Mouse (Mus musculus) monocyte, adult 5-6 weeks (primary cell): ENCODE data around the gene Htr5a. TPM values are rescaled to one million over a fixed set of nuclear protein-coding genes. Genes with fewer than 3 reads are reported as not detected.
A peak's percentile ranks its signal among the peaks of the same experiment; 100 is the strongest.

ENCODE experiments used
- ATAC-seq: fragments of 153-309, 156-312 bp; replicated peaks from 2 replicates; pipeline ENCODE4 v1.8.0; 2017; ENCODE audit warnings: mild to moderate bottlenecking; ENCODE audit not compliant: low TSS enrichment, insufficient number of reproducible peaks, severe bottlenecking, poor library complexity, low FRiP score
- total RNA-seq: library from RNA; stranded (forward); fragments of 200-1000, 200-491, 200-594 nt; gene quantifications from 3 replicates; pipeline ENCODE4 v1.2.3, GENCODE M21; 2017

Gene Htr5a
- total RNA-seq, result not detected in 3 replicates

GRCm38 (mm10) chr5:27841701-27842295 is at the start of gene Htr5a:
Gene Htr5a, plus strand, starts transcription at chr5:27842149.
- no peak for ATAC-seq

- 0 out of 2 replicates have a peak, but pooled peaks have one; percentile 0 for ATAC-seq
These were observed 49.8 kb upstream of the Htr5a start for GRCm38 (mm10) chr5:27792173-27792470.

DNA sequence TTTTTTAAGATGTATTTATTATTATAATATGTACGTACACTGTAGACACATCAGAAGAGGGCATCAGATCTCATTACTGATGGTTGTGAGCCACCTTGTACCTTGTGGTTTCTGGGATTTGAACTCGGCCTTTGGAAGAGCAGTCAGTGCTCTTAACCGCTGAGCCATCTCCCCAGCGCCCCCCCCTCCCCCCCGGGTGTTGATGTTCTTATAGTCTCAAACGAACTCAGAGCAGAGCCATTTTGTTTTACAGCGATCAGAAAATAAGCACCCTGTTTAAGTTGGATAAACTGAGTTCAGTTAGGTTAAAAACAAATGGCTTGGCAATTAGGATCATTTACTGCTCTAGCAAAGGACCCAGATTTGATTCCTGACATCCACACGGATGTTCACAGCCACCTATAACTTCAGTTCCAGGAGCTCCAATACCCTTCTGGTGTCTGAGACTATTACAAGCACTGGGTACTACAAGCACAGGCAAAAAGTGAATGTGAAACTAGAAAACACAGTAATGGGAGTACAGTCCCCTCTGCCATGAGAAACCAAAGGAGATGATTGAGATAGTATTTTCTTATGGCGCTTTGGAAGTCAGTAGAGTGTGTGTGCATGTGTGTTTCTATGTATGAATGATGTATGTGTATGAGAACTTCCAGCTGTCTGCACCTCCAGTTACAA is 49.3 kb upstream of the Htr5a start:
- ATAC-seq, result no peak

DNA sequence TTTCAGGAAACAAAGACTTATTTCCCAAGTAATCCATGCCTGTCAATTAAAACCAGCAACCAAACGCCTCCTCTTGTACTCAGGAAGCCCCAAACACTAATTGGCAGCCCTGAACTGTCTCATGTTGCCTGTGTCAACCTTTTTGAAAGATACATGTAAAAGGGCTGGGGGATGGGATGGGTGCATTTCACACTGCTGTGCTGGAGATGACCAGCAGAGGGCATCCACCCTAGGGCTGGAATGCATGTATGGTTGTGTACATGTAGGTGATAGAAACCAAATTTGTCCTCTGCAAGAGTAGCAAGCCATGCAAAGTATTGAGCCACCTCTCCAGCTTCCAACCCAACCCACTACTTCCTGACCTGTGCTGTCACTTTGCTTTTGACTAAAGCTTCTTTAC is 48.0 kb upstream of the Htr5a start:
- peak; percentile 45; the same call in 1 of the 2 replicates for ATAC-seq

GRCm38 (mm10) chr5:27814282-27814681 is 27.7 kb upstream of the Htr5a start:
- ATAC-seq, result no peak

GRCm38 (mm10) chr5:27818840-27819672 is 22.9 kb upstream of the Htr5a start:
- no peak for ATAC-seq

GRCm38 (mm10) chr5:27821161-27821560 is 20.8 kb upstream of the Htr5a start:
- ATAC-seq, result no peak

DNA sequence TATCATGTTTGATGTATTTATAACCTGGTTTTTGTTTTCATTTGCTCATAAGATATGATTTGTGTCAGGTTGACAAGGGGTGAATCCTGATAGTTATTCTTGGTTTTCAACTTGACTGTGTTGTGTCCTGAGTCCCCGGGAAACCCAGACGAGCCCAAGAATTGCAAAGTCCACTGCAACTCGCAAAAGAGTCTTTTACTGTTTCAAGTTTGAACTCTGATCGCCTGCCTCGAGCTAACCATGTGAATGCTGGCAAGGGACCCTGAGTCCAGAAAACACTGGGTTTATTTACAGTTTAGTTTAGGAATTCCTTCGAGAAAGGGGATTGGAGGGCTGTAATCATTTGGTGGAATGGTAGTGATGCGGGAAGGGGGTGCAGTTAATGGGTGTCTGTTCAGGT is 14.0 kb upstream of the Htr5a start:
- no peak for ATAC-seq

- no peak for ATAC-seq
These were observed 6.9 kb upstream of the Htr5a start for GRCm38 (mm10) chr5:27835096-27835495.

- ATAC-seq, result no peak
These were observed 3.9 kb upstream of the Htr5a start for GRCm38 (mm10) chr5:27838061-27838460.

DNA sequence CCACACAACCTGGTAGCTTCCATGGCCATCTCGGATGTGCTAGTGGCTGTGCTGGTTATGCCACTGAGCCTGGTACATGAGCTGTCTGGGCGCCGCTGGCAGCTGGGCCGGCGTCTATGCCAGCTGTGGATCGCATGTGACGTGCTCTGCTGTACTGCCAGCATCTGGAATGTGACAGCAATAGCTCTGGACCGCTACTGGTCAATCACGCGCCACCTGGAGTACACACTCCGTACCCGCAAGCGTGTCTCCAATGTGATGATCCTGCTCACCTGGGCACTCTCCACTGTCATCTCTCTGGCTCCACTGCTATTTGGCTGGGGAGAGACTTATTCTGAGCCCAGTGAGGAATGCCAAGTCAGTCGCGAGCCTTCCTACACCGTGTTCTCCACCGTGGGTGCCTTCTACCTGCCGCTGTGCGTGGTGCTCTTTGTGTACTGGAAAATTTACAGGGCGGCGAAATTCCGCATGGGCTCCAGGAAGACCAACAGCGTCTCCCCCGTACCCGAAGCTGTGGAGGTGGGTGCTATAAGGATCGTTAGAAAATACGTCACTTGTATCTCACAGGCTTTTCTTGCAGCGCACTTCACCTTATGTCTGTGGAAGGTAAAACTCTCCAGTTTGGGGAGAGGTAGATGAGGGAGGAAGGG is 847 bp downstream of the Htr5a start:
- no peak for ATAC-seq

GRCm38 (mm10) chr5:27846979-27847378 is 5.0 kb downstream of the Htr5a start:
- ATAC-seq, result no peak

DNA sequence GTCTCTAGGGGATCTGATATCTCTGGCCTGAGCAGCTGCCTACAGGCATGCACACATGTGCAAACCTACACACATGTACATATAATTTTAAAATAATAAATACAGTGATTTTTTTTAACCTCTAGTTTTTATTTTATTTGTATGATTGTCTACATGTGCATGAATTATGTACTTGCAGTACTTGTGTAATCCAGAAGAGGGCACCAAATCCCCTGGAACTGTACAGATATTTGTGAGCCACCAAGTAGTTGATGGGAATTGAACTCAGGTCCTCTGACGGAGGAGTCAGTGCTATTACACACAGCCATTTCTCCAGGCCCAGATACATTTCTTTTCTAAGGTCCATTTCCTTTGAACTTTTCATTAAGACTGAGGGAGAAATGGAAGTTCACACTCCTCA is 12.3 kb downstream of the Htr5a start:
- no peak for ATAC-seq

GRCm38 (mm10) chr5:27855726-27856125 is 13.8 kb downstream of the Htr5a start:
- ATAC-seq, result no peak

- ATAC-seq, result no peak
These were observed 31.5 kb downstream of the Htr5a start for GRCm38 (mm10) chr5:27873240-27874082.

DNA sequence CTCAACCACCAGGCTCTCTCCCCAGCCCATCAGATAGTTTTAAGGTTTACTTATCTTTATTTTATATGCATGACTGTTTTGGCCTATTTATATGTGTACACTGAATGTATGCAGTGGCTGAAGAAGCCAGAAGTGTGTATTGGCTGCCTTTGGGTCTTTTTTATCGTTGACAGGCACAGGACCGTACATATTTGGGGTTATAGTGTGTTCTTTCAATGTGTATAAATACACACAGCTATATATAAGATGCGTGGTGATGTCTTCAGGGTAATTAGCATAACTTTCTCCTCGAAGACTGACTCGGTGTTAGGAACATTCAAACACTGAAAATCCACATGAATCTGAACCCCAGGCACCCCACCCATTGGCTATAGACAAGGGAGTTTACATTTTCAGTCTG is 32.3 kb downstream of the Htr5a start:
- ATAC-seq, result no peak

DNA sequence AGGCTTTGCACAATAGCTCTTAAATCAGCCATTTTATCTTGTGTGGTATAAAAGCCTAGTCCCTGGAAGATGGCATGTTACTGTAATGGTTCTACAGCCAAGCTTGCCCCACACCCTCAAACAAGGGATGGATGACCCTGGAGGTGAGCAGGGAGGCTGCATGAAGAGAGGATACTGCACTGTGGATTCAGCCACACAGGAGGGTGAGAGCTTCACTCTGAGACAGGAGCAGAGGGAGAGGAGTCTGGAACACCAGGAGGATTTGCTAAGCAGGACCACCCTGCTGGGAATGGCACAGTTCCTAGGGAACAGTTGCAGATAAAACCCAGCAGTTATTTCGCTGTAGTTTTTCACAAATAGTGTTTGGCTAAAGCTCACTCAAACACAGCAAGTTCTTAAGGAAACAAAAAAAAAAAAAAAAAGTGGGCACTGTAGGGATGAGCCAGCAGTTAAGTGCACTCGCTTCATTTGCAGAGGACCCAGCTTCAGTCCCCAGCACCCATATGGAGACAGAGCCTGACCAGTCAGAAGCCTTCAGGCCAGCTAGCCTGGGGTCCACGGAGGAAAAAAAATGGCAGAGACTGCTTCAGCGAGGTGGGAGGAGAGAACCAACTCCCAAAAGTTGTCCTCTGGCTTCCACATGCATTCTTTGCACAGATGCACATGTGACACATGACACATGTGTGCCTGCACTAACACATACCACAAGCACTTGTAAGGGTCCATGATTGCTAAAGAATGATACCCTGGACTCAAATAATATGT is 33.6 kb downstream of the Htr5a start:
- no peak for ATAC-seq

DNA sequence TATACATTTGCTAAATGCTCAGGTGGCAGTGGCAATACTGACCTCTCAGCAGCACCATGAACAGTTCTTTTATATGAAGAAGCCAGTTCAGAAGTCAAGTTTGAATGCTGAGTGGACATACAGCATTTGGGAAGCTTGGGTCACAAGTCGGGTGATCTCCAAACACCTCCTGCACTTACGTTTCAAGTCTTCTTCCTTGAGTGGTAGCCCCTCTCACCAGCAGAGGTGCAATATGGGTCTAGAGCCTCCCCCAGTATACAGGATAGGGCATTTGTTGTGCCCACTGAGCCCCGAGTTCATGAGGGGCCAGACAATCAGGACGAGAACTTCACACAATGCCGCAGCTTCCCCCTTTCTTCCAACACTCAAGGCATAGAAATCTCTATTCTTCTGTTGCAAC is 36.4 kb downstream of the Htr5a start:
- ATAC-seq, result no peak
